Mouse (Mus musculus) kidney, adult 2 months (tissue): ENCODE measurements around the gene Myom1.

Source experiments
- CTCF ChIP-seq: fragments of 200-500 bp; conservative IDR thresholded peaks from 2 replicates; pipeline ENCODE4 v1.5.1; 2011; ENCODE audit warnings: low read depth, mild to moderate bottlenecking, control low read depth, low read length, moderate library complexity, mixed read lengths; ENCODE audit not compliant: insufficient read depth, insufficient read length
- POLR2A ChIP-seq: fragments of 200-500 bp; IDR thresholded peaks from one replicate; pipeline ENCODE4 v1.6.1; 2011; ENCODE audit warnings: low read depth, low read length, control low read depth

- TF ChIP-seq POLR2A (no peak), CTCF (no peak)
Measured at GRCm38 (mm10) chr17:71081986-71082385, 79.6 kb downstream of the Myom1 start.
